Mouse (Mus musculus) spleen, adult 2 months (tissue): ENCODE measurements around the gene Gm10190.

Experiments used
- CTCF ChIP-seq: fragments of 200-500 bp; IDR thresholded peaks from 2 replicates; pipeline ENCODE4 v1.5.1; 2011; ENCODE audit warnings: mild to moderate bottlenecking, inconsistent platforms; ENCODE audit not compliant: insufficient read depth, insufficient read length, insufficient replicate concordance; ENCODE audit errors: extremely low read depth
- POLR2A ChIP-seq: fragments of 200-500 bp; IDR thresholded peaks from 2 replicates; pipeline ENCODE4 v1.6.1; 2011; ENCODE audit warnings: low read depth, low read length, inconsistent platforms

DNA sequence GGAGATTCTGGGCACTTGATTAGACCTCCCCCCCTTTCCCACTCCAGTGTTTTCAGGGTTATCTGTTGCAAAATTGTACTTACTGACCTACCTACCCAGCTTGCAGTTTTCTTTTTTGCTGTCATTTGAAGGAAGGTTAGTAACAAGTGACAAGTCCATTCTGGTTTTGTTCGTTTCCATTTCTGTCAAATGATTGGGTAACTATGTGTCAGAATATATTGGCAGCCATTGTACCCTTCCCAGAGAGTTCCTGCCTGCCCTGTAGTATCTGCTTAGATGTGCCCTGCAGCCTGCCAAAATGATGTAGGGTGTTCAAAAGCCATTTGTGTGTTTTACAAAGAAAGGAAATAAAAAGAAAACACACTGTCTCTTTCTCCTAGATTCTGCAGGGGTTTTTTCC lies 12.3 kb upstream of the Gm10190 start:
- TF ChIP-seq CTCF (no peak), POLR2A (no peak)
